Mouse (Mus musculus) lung, adult 18-20 months (tissue): ENCODE data around the gene Socs7.
A peak's percentile ranks its signal among the peaks of the same experiment; 100 is the strongest.

Experiments
- DNase-seq, 2 experiments: peaks; one replicate each; pipeline ENCODE4 v3.0.0; 2022; ENCODE audit warnings: mixed read lengths in 2 of 2

Gene Socs7

DNA sequence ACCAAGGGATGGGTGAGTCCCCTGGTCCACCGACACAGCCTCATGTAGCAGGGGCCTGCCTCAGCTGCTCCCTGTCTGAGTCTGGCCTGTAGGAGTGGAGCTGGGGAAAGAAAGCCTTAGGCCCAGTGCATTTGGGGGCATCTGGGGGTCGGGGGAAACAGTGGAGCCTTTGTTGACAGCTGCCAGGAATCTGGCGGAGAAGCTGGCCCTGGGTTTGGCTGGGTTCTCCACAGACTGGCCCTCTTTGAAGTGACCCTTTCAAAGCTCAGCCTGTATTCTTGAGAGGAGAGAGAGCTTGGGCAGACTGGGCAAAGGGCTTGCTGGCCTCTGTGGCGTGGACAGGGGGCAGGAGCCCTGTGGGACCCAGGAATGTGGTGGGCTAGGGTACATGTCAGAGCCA lies 60.2 kb downstream of the Socs7 start:
- DNase-seq, result no peak

DNA sequence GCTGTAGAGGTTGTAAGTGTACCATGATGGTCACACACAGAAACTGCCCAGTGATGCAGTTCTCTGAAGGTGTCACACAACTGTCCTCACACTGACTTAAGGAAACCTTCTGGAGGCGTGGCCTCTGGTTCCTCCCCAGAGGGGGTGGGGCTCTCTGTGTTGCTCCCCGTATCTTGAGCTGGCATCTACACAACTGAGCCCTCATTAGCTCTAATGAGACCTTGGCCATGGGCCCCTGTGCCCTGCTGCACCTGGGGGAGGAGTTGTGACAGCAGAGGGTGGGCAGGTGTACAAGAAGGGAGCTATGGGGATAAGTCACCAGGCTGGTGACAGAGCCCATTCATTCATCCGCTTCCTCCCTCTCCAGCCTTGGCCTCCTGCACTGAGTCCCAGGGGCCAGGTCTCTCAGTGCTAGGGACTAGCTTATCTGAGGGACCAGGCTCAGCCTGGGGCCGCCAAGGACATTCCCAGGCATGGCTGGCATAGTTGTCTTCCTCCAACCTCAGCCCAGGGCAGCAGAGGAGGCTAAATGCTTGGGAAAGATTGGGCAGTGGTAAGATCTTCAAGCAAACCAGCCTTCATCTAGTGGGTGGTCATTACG lies 61.8 kb downstream of the Socs7 start:
- no peak for DNase-seq

DNA sequence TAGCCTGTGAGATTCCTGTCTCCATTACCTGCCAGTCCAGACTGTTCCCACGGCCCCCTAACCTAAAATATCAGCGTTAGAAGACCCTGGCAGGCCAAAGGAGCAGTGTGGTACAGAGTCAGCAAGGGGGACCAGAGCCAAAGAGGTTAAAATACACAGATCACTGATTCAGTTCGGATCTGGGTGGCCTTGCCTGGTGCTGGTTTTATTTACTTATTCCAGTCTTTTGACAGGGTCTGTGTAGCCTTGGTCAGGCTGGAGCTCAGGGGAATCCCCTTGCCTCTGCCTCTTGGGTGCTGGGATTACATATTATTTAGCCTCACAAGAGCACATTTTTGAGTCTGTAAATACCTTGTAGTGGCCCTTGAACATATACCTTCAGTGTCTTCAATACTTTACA lies 62.5 kb downstream of the Socs7 start:
- no peak for DNase-seq

DNA sequence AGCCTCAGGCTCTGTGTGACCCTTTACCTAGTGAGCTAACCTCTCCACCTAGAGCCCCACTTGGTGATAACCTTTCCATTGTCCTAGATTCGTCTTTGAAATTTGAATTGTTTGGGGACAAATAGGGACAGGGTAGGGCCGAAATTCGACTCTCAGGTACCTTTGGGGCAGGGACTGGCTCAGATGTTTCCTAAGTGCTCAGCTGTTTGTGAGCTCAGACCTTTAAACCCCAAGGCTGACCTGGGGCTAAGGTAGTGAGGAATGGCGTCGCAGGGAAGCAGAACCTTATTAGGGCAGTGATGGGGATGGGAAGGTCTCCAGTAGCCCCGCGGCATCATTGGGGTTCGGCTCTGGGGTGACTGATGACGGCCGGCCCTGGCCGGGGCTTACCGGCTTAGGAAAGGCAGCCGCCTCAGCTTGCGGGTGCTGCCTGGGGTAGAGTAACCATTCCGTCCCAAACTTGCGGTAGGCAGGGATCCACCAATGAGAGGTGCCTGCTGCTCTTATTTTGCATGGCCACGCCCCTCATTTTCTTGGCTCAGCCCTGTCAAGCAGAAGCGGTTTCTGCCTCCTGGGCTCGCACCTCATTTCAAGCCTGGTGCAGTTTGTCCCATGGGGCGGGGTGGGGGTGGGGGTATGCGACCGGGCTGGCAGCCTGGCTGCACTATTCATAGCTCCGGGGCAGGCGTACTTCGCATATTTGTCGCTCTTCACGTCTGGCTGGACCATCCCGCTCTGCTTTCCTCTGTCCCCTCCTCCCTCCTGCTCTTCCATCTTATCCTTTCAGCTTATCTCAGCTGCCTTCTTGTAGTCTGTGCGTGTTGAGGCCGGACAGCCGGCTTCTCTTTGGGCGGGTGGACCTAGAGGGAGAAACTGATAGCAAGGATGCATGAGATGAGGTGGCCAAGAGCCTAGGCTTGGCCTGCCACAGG lies 65.7 kb downstream of the Socs7 start:
- DNase-seq, result peak; percentile 85 to 89

DNA sequence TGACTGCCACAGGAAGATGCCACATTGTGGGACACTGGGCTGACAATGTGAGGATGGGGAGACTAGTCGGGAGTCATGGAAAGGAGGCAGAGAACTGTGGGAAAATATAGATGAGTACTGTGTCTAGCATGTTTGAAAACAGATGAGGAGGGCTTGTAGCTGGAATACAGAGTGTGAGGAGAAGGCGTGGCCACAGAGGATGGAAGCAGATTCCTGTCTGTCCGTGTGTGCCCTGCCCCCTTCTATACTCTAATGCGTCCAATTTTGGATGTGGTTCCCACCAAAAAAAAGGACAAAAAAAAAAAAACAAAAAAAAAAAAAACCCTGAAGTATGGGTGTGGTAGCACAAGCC lies 66.4 kb downstream of the Socs7 start:
- no peak for DNase-seq

DNA sequence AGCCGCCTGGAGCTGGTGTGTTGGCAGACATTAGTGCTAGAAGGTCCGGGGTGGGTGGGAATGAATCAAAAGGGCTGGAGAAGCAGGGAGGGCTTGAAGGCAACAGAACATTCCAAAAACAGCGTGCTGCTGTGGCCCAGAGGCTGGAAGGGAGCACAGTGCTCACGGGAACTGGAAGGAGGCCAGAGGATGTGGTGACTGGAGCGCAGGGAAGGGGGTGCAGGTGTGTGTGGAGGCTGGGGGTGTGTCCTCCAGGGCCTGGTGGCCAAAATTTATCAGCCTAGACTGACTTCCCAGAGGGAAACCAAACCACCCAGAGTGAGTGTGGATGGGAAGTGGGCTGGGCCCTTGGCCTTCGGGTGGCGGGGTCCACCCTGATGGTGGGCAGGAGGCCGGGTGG lies 67.3 kb downstream of the Socs7 start:
- DNase-seq, result no peak

DNA sequence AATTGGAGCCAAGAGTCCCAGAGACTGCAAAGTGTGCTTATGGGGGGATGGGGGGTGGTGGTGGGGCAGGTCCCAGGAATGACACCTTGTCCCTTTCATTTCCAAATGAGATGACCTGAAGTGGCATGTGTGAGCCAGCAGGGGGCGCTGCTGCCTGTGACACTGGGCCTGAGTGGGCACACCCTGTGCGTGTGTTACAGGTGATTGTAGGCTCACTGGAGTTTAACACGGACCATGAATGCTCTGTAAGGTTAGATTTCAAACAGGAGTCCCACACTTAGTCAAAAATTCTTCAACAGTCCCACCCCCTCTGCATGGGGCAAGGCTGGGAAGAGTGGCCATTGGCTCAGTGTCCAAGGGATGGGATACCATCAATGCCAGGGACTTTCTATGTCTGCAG lies 69.7 kb downstream of the Socs7 start:
- peak; percentile 72 to 75 for DNase-seq

DNA sequence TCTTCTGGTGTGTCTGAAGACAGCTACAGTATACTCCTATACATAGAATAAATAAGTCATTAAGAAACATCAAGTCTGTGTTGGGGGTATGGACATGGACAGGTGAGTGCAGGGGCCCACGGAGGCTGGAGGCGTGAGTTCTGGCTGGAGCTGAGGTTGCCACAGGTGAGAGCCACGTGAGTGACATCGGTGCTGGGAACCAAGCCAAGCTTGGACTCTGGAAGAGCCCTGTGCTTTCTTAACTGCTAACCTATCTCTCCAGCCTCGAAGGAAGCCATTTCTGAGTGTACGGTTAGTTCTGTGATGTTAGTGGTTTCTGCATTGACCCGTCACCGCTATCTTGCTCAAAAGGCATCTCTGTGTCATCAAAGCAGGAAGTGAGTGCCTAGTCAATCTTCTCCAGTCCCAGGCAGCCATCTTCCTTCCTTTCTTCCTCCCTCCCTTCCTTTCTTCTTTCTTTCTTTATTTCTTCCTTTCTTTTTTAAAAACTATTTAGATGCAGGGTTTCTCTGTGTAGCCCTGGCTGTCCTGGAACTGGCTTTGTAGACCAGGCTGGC lies 70.7 kb downstream of the Socs7 start:
- peak in 1 of 2 experiments; percentile 60 for DNase-seq

DNA sequence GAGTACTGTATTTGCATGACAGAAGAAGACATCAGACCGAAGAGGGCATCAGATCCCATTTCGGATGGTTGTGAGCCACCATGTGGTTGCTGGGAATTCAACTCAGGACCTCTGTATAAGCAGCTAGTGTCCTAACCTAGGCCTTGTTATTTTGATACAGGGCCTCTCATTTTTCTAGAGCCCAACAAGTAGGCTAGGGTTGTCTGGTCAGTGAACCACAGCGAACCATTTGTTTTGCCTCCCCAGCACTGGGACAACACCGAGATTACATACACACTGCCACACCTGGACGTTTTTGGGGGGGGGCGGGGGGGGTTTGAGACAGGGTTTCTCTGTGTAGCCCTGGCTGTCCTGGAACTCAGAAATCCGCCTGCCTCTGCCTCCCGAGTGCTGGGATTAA lies 71.8 kb downstream of the Socs7 start:
- no peak for DNase-seq

DNA sequence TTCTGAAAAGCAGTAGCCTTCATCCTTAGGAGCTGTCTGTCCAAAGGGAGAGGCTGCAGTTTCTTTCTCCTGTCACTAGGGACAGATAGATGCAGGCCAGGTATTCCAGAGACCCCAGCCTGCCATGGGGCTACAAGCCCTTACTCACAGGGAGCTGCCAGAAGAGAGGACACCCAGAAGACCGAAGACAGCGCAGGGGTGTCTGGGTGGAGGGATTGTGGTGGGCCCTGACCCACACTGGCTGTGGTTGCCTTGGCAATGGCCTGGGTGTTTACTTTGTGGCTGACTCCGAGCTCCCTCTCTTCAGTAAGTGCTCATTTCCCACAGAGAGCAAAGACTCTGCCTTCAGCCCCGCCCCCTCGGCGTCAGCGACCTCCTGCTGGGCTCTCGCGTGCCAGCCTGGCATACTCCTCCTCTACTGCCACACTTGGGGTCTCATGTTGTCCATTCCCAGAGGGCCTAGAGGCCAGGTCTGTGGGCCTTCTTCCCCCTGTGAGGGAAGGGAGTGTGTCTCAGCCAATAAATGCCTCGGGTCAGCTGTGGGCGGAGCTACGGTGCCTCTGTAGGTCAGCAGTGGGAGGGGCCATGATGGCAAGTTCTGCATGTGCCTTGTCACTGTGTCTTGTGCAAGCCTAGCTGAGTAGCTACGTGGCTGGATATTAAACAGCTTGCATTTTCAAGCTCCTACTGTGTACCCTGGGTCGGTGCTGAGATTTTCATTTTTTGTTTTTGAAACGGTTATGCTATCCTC lies 72.5 kb downstream of the Socs7 start:
- peak; percentile 95 to 97 for DNase-seq

DNA sequence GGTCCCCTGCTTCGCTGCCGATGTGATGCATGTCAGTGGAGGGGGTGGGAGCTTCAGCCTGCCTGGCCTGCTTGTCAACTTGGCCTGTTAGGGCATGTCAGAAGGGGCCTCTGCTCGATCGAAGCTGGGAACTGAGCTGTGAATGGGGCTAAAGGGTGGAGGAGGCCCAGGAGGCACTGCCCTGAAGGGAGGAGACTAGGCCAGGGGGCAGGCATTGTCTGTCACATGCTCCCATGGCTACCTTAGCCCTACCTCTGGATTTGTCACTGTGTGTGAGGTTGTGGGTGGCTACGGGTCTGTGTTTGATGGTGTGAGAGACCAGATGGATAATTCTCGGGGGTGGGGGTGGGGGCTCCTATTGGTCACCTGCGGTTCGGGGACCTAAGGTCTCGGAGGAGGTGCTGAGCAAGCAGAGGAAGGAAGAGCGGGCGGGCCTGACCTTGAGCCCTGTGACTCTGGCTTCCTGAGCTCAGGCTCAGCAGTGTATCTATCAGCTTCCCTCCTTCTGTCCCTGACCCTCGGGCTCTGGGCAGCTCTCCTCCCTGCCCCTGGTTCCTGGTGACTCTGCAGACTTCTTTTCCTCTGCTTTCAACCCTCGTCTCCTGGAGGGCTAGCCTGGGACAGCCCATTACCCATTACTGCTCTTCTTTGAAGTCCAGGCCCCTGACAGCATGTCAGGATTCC lies 73.6 kb downstream of the Socs7 start:
- peak; percentile 75 to 84 for DNase-seq

DNA sequence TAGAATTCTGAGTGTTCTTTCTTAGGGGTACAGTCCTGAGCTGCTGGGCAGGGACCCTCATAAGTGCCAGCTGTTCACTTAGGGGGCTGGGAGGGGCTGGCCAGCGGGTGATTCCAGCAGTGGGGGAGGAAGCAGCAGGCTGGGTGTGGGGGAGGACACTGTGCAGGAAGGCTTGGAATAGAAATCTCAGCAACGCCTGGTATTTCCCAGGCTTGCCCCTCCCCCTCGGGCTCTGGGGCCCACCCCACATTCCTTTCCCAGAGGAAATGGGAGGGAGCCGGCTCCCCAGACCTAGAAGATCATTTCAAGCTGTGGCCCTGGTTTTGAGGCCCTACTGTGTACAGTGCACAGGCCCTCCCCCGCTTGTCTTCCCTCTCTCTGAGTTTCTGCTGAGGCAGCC lies 75.4 kb downstream of the Socs7 start:
- DNase-seq, result peak; percentile 90 to 93

DNA sequence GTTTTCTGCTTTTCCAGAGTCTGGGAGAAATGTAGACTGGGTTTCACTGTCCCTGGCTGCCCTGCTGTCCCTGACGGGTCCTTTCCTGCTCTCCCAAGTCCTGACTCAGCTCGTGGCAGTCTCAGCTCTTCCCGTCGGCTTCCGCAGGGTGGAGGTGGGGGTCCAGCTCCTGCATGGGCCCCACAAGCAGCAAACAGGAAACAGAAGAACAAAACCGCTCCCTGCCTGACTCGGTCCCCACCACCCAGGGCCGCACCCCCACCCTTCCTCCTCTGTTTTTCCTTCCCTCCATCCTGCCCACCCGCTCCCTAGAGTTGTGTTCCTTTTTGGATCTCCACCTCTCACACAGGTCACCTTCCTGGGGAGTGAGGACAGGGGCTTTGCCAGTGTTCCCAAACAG lies 76.5 kb downstream of the Socs7 start:
- peak; percentile 66 to 72 for DNase-seq

DNA sequence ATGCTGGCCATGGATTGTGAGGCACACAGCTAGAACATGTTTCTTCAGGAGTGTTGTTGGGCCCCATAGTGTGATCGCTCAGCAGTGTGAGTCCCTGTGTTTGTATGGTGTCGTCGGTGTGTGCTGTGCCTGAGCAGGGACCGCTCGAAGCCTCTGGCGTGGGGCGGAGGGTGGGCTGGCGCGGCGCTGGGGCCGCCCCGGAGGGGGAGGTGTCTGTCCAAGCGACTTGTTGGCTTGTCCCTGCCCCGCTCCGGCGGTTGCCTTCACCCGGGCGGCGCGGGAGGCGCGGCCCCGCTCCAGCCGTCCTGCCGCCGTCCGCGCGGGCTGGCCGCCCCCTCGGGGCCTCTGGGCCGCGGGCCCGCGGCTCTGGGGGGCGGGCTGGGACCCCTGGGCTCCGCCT lies 77.6 kb downstream of the Socs7 start:
- DNase-seq, result peak; percentile 87 to 92

DNA sequence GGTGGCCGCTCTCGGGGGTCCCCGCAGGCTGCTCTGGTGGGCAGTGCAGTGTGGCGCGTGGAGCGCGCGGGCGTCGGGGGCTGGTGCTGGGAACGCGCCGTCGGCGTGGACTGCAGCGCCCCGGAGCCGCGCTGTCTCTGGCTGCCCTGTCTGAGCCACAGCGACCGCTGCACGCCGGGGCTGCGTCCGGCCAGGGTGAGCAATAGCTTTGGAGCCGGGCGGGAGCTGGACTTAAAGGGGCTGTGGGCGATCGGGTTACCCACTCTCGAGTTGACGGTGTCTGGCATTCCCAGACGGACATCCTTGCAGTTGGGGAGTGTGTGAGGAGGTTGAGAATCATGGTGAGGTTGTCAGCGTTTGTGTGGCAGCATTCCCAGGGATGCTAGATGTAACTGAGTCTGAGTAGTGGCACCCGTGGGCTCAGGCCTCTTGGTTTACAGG lies 78.1 kb downstream of the Socs7 start:
- no peak for DNase-seq

DNA sequence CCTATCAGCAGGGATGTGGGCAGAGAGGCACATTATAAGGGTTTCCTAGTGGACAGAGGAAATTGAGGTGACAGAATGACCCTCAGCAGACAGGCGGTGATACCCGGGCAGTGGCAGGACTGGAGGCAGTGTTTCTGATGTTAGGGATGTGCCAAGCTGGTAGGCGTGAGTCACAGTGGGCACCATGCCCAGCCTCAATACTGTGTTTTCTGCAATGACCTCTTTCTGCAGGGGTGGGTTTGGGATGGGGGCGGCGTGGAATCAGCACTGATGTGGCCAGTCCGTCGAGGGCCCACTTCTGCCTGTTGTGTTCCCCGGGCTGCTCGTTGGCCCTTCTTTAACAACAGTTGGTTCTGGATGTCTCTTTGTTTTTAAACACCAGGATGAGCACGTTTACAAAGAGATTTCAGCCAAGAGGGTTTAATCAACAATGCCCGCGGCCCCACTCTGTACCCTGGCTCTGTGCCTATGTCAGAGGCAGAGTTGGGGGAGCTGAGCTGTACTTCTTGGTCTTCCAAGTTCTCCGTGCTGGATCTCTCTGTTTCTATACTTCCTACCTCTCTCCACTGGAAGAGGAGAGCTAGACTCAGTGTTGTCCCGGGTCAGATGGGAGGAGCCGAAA lies 78.8 kb downstream of the Socs7 start:
- DNase-seq, result peak; percentile 55 to 66

DNA sequence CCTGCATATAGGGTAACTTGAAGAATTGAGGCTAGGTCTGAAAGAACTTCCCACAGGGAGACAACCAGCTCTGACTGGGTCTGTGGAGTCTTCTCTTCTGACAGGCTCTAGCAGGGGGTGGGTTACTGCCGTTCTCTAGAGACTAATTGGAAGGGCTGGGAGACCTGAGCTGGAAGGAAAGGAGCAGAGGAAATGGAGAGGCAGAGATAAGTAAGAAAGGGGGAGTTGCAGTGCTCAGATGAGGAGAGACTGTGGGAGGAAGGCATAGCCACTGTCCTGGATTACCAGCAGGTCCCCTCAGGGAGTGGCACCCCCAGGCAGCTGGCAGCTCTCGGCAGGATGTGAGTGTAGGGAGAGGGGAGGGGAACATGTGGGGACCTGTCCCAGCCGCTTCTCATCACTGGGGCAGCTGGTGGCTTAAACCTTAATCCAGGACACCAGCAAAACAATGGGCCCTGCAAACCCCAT lies 79.3 kb downstream of the Socs7 start:
- peak in 1 of 2 experiments; percentile 65 for DNase-seq

DNA sequence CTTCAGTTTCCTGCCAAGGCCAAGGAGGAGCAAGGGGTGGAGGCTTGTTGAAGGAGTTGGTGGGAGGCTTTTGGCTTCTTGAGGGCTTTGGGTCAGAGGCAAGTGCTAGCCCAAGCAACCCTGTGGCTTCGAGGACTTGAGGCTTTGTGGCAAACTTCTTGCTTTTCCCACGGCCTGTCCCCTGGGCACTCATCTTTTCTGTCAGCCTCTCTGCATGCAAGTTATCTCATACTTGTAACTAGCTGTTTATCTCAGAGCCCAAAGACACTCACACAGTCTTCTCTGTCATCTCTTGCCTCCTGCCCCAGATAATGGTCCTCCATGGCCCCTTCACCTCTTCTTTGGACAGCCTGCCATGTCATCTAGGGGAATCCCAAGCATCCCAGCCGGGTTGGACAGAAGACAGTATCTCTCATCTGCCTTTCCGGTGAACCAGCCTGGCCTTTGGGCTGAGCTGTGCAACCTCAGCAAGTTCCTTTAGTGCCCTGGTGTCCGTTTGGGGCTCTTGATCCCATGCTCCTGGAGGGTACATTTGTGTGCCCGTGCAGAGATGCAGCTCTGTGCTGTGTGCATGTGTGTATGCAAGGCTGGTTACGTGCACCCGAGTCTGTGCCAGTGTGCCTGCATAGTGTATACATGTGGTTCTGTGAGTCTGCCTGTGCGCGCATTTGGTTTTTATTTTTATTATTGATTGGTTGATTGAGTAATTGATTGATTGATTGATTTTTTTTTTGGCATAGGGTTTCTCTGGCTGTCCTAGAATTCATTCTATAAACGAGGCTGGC lies 80.7 kb downstream of the Socs7 start:
- DNase-seq, result no peak

DNA sequence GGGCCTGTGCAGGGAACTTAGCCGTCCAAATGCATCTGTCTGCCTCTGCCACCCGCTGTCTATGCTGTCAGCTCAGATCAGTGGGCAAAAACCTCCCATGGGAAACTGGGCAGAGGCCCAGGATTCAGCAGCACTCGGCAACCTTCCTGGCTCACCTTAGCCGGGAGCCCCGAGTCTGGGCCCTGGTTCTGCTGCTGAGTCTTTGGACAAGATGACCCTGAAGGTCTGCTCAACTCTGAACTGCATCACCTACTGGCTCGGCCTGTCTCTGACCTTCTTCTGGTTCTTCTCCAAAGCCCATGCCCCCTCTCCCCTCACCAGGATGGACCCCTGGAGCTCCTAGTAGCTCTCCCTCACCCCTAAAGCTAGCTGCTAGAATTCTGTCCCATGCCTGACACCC lies 83.2 kb downstream of the Socs7 start:
- no peak for DNase-seq

DNA sequence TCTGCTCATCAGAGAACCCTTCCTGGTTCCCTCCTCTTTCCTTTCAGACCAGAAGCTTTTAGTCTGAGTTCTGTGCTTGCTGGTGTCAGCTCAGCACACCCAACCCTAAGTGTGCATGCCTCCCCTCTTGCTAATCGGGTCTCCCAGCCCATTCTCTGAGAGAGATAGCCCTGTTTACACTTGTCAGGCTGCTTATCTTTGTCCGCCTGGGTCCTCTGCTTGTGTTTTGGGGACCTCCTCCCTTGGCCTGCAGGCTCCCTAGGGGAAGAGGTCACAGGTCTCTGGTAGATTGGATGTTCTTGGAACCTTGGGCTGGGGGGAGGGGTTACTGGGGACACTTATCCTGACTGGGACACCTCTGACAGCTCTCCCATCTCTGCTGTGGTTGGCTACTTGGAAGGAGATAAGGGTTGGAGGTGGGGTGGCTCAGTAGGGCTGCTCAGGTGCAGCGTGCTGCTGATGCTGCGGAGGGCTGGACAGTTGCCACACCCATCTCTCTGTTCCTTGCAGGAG lies 83.7 kb downstream of the Socs7 start:
- DNase-seq, result no peak

DNA sequence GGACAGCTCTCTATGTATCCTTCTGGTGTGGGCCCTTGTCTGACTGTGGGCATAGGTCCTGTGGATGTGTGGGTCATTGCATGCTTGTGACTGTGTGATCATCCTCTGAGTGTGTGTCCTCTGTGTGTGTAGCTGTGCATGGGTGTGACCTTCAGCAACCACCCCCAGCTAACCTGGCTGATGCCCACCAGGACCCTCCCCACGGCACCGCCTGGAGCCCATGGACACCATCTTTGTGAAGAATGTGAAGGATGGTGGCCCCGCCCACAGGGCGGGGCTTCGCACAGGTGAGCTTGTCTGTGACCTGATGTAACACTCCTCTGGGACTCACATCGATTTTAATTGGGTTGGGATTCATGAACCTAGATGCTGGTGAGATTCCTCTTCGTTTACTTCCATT lies 85.6 kb downstream of the Socs7 start:
- no peak for DNase-seq
